21 mouse cellular contexts compared by ENCODE assay signal in the genomic region with DNA sequence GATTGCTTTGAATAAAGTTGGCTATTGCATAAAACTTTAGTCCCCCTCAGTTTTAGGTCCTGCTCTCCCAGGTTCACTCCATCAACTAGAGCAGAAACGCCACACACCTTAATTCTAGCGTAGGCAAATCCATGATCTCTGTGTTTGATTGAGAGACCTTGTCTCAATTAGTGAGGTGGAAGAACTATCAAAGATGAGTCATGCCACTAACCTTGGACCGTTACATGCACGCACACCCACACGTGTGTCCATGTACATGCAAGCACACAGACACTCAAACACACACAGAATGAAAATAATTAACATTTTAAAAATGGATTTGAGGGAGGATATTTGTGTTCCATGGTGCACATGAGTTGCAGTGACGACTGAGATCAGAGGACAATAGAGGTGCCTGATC. TPM values are rescaled to one million over a fixed set of nuclear protein-coding genes. Genes with fewer than 3 reads are reported as not detected.
A peak's percentile ranks its signal among the peaks of the same experiment; 100 is the strongest.
DNase-seq lines count a peak whose midpoint lies in the region; ATAC-seq lines count a peak whose summit lies in the region.
"Had no signal": no experiment of that assay in that cellular context is flagged by ENCODE, and none has a peak within 500 bp of the region (broad histone marks: within the 10 kb centered on the region; RNA-seq: fewer than 3 reads in every experiment).

No protein-coding gene starts in this region.

- H3K9ac ChIP-seq in heart, embryonic 15.5 days, result no peak overlapping the region
- H3K9ac ChIP-seq: embryonic facial prominence, embryonic 15.5 days; hindbrain, embryonic 12.5 days had no signal

- no peaks in the 10 kb centered on the region for H3K27me3 ChIP-seq in heart, embryonic 15.5 days
- no peaks in the 10 kb centered on the region for H3K27me3 ChIP-seq in embryonic facial prominence, embryonic 10.5 days (replicated peaks; ENCODE audit: low read depth, poor library complexity, severe bottlenecking)
- H3K27me3 ChIP-seq: embryonic facial prominence, embryonic 15.5 days; hindbrain, embryonic 12.5 days had no signal

- ATAC-seq in heart, embryonic 15.5 days (replicated peaks; ENCODE audit: insufficient number of reproducible peaks, insufficient read depth, low FRiP score, low read depth), result no peak
- ATAC-seq: forebrain, embryonic 16.5 days; hindbrain, embryonic 16.5 days; inflammation-experienced regulatory T-cells, adult 6 months; intestine, postnatal 0 days had no signal

- H3K9me3 ChIP-seq in heart, embryonic 15.5 days (replicated peaks), result no peaks in the 10 kb centered on the region
- no peaks in the 10 kb centered on the region for H3K9me3 ChIP-seq in embryonic facial prominence, embryonic 10.5 days
- H3K9me3 ChIP-seq: embryonic facial prominence, embryonic 15.5 days; forebrain, embryonic 10.5 days; hindbrain, embryonic 12.5 days had no signal

- intact Hi-C loops in heart, postnatal 14 days (cut with DNase I), result no loop called here
- intact Hi-C loops in heart, postnatal 36 days (cut with DNase I), result loop anchor here (5.0 kb wide), 1 partner anchor 95 kb away; no protein-coding TSS in a partner anchor

- 83% methylated on average over 6 of the region's 6 CpGs for WGBS in heart, embryonic 15.5 days
- 91% methylated on average over 6 of the region's 6 CpGs for WGBS in embryonic facial prominence, embryonic 10.5 days

- peak; percentile 72 for DNase-seq in heart, adult 11 months
- DNase-seq in heart, postnatal 14 days, result no peak
- no peak for DNase-seq in heart, postnatal 36 days
- DNase-seq in CD4-positive helper T cell, adult 2 months (ENCODE audit: low read depth, low spot score), result peak; percentile 8
- no peak for DNase-seq in embryonic facial prominence, embryonic 10.5 days (ENCODE audit: low spot score)
- DNase-seq: adrenal gland, adult 2 months; adrenal gland, postnatal 25 days; cerebellum, adult 2 months; cerebellum, postnatal 10 days; gastrocnemius, postnatal 14 days; heart, postnatal 4 days; kidney, adult 8-10 months had no signal

- peaks cover 20% of the 10 kb centered on the region for H3K4me1 ChIP-seq in heart, embryonic 15.5 days (replicated peaks)
- peaks cover 25% of the 10 kb centered on the region for H3K4me1 ChIP-seq in embryonic facial prominence, embryonic 10.5 days

- H3K36me3 ChIP-seq in heart, embryonic 15.5 days, result no peaks in the 10 kb centered on the region
- H3K36me3 ChIP-seq in embryonic facial prominence, embryonic 10.5 days (replicated peaks), result no peaks in the 10 kb centered on the region
- H3K36me3 ChIP-seq: embryonic facial prominence, embryonic 15.5 days; forebrain, embryonic 10.5 days; hindbrain, embryonic 12.5 days had no signal

- H3K4me2 ChIP-seq in heart, embryonic 15.5 days, result no peak overlapping the region
- H3K4me2 ChIP-seq: embryonic facial prominence, embryonic 15.5 days; hindbrain, embryonic 12.5 days had no signal

- H3K4me3 ChIP-seq in heart, embryonic 15.5 days, result no peak overlapping the region
- no peak overlapping the region for H3K4me3 ChIP-seq in embryonic facial prominence, embryonic 10.5 days
- H3K4me3 ChIP-seq: embryonic facial prominence, embryonic 15.5 days; erythroblast, embryonic 14.5 days; forebrain, embryonic 10.5 days; hindbrain, embryonic 12.5 days had no signal

- peak overlapping the region; percentile 54 for H3K27ac ChIP-seq in heart, embryonic 15.5 days
- H3K27ac ChIP-seq in embryonic facial prominence, embryonic 10.5 days (replicated peaks), result 0 out of 2 replicates have a peak overlapping the region, but pooled peaks have one; percentile 30
- H3K27ac ChIP-seq: embryonic facial prominence, embryonic 15.5 days; forebrain, embryonic 10.5 days; hindbrain, embryonic 12.5 days had no signal

RNA-seq across cellular contexts. Expression of a gene that starts 51.2 kb away (rescaled TPM):
- 10 to 100 TPM; 48.0 to 55.1 TPM for total RNA-seq in heart, postnatal 14 days (2021)
- polyA plus RNA-seq in heart, embryonic 15.5 days (2015; fragmentation: Nextera tagmentation; extraction: Ambion mirVana), result 32.6 and 35.5 TPM in 2 replicates
- total RNA-seq in heart, postnatal 36 days (2021), result 10 to 100 TPM; 37.3 to 52.7 TPM
- 30.7 and 36.8 TPM in 2 replicates for polyA plus RNA-seq in embryonic facial prominence, embryonic 10.5 days (2016; fragmentation: Nextera tagmentation; extraction: Ambion mirVana)

Comparison
In these comparisons a context has a peak if more than half of its experiments do, and no peak if none do; other contexts are left out.
1. DNase-seq: peak in heart, adult 11 months (single experiment) and CD4-positive helper T cell, adult 2 months (single experiment); none in heart, postnatal 14 days (0 of 2), heart, postnatal 36 days (0 of 2) and embryonic facial prominence, embryonic 10.5 days (single experiment).